Mouse (Mus musculus): ENCODE measurements around the gene Kcnn4.
A peak's percentile ranks its signal among the peaks of the same experiment; 100 is the strongest.
"Not testable (repeated sequence)": the region's sequence is repeated elsewhere in the genome, so short reads cannot be mapped to it uniquely, and the experiment has no call there.

Gene Kcnn4

GRCm38 (mm10) chr7:24394054-24394453 is 24.0 kb downstream of the Kcnn4 start:
- DNase-seq (ENCODE audit: low read depth, low spot score) = no peak
- Histone ChIP-seq H3K27me3 (ENCODE audit: control insufficient read depth, insufficient read depth, low read length, poor library complexity, severe bottlenecking) (no peaks in the 10 kb centered on the region), H3K36me3 (ENCODE audit: control insufficient read depth, insufficient read depth, low read length, poor library complexity, severe bottlenecking) (no peaks in the 10 kb centered on the region)

GRCm38 (mm10) chr7:24394475-24395161 is 24.6 kb downstream of the Kcnn4 start:
- Histone ChIP-seq H3K36me3 (ENCODE audit: control insufficient read depth, insufficient read depth, low read length, poor library complexity, severe bottlenecking) (no peaks in the 10 kb centered on the region), H3K27me3 (ENCODE audit: control insufficient read depth, insufficient read depth, low read length, poor library complexity, severe bottlenecking) (no peaks in the 10 kb centered on the region)
- DNase-seq (ENCODE audit: low read depth, low spot score) = no peak

GRCm38 (mm10) chr7:24396832-24397231 is 26.8 kb downstream of the Kcnn4 start:
- Histone ChIP-seq H3K27me3 (ENCODE audit: control insufficient read depth, insufficient read depth, low read length, poor library complexity, severe bottlenecking) (no peaks in the 10 kb centered on the region), H3K36me3 (ENCODE audit: control insufficient read depth, insufficient read depth, low read length, poor library complexity, severe bottlenecking) (no peaks in the 10 kb centered on the region)
- DNase-seq (ENCODE audit: low read depth, low spot score) = no peak

- DNase-seq (ENCODE audit: low read depth, low spot score) = no peak
- no peaks in the 10 kb centered on the region; the same call in 1 of the 2 replicates for H3K36me3 ChIP-seq (ENCODE audit: control insufficient read depth, insufficient read depth, low read length, poor library complexity, severe bottlenecking)
Observed at GRCm38 (mm10) chr7:24398364-24398913, 28.4 kb downstream of the Kcnn4 start.

GRCm38 (mm10) chr7:24399256-24400081 is 29.4 kb downstream of the Kcnn4 start, which contains the start of gene Smg9:
Smg9 (plus strand) TSS chr7:24399619.
- Histone ChIP-seq H3K27me3 (ENCODE audit: control insufficient read depth, insufficient read depth, low read length, poor library complexity, severe bottlenecking) (no peaks in the 10 kb centered on the region), H3K36me3 (ENCODE audit: control insufficient read depth, insufficient read depth, low read length, poor library complexity, severe bottlenecking) (peaks cover 4% of the 10 kb centered on the region; the same call in 1 of the 2 replicates)
- peak; percentile 100 for DNase-seq (ENCODE audit: low read depth, low spot score)

More at GRCm38 (mm10) chr7:24398364-24398913, 28.4 kb downstream of the Kcnn4 start:
- H3K27me3 ChIP-seq (ENCODE audit: control insufficient read depth, insufficient read depth, low read length, poor library complexity, severe bottlenecking) = no peaks in the 10 kb centered on the region

- H3K27me3 ChIP-seq (ENCODE audit: control insufficient read depth, insufficient read depth, low read length, poor library complexity, severe bottlenecking) = no peaks in the 10 kb centered on the region
- DNase-seq (ENCODE audit: low read depth, low spot score) = no peak
- peaks cover 7% of the 10 kb centered on the region; the same call in 1 of the 2 replicates for H3K36me3 ChIP-seq (ENCODE audit: control insufficient read depth, insufficient read depth, low read length, poor library complexity, severe bottlenecking)
Observed at GRCm38 (mm10) chr7:24400082-24400452, 30.0 kb downstream of the Kcnn4 start.

- H3K27me3 ChIP-seq (ENCODE audit: control insufficient read depth, insufficient read depth, low read length, poor library complexity, severe bottlenecking) = not testable (repeated sequence)
Observed at GRCm38 (mm10) chr7:24400489-24400888, 30.4 kb downstream of the Kcnn4 start.

GRCm38 (mm10) chr7:24402851-24403250 is 32.8 kb downstream of the Kcnn4 start:
- DNase-seq (ENCODE audit: low read depth, low spot score) = peak; percentile 46
- no peaks in the 10 kb centered on the region for H3K27me3 ChIP-seq (ENCODE audit: control insufficient read depth, insufficient read depth, low read length, poor library complexity, severe bottlenecking)
- peaks cover 9% of the 10 kb centered on the region; the same call in 1 of the 2 replicates for H3K36me3 ChIP-seq (ENCODE audit: control insufficient read depth, insufficient read depth, low read length, poor library complexity, severe bottlenecking)

More at GRCm38 (mm10) chr7:24400489-24400888, 30.4 kb downstream of the Kcnn4 start:
- DNase-seq (ENCODE audit: low read depth, low spot score); H3K36me3 ChIP-seq (ENCODE audit: control insufficient read depth, insufficient read depth, low read length, poor library complexity, severe bottlenecking): not testable (repeated sequence)

GRCm38 (mm10) chr7:24405649-24406048 is 35.6 kb downstream of the Kcnn4 start:
- Histone ChIP-seq H3K36me3 (ENCODE audit: control insufficient read depth, insufficient read depth, low read length, poor library complexity, severe bottlenecking) (peaks cover 9% of the 10 kb centered on the region; the same call in 1 of the 2 replicates), H3K27me3 (ENCODE audit: control insufficient read depth, insufficient read depth, low read length, poor library complexity, severe bottlenecking) (no peaks in the 10 kb centered on the region)
- DNase-seq (ENCODE audit: low read depth, low spot score) = no peak

GRCm38 (mm10) chr7:24406528-24407344 is 36.7 kb downstream of the Kcnn4 start:
- no peaks in the 10 kb centered on the region for H3K27me3 ChIP-seq (ENCODE audit: control insufficient read depth, insufficient read depth, low read length, poor library complexity, severe bottlenecking)
- peaks cover 9% of the 10 kb centered on the region; the same call in 1 of the 2 replicates for H3K36me3 ChIP-seq (ENCODE audit: control insufficient read depth, insufficient read depth, low read length, poor library complexity, severe bottlenecking)
- DNase-seq (ENCODE audit: low read depth, low spot score) = peak; percentile 83

- H3K36me3 ChIP-seq (ENCODE audit: control insufficient read depth, insufficient read depth, low read length, poor library complexity, severe bottlenecking) = peaks cover 9% of the 10 kb centered on the region; the same call in 1 of the 2 replicates
- H3K27me3 ChIP-seq (ENCODE audit: control insufficient read depth, insufficient read depth, low read length, poor library complexity, severe bottlenecking) = no peaks in the 10 kb centered on the region
- DNase-seq (ENCODE audit: low read depth, low spot score) = no peak
Observed at GRCm38 (mm10) chr7:24408186-24408585, 38.1 kb downstream of the Kcnn4 start.

- Histone ChIP-seq H3K27me3 (ENCODE audit: control insufficient read depth, insufficient read depth, low read length, poor library complexity, severe bottlenecking) (no peaks in the 10 kb centered on the region), H3K36me3 (ENCODE audit: control insufficient read depth, insufficient read depth, low read length, poor library complexity, severe bottlenecking) (peaks cover 2% of the 10 kb centered on the region; the same call in 1 of the 2 replicates)
- no peak for DNase-seq (ENCODE audit: low read depth, low spot score)
Observed at GRCm38 (mm10) chr7:24410123-24410522, 40.1 kb downstream of the Kcnn4 start.

- DNase-seq (ENCODE audit: low read depth, low spot score) = no peak
- Histone ChIP-seq H3K27me3 (ENCODE audit: control insufficient read depth, insufficient read depth, low read length, poor library complexity, severe bottlenecking) (no peaks in the 10 kb centered on the region), H3K36me3 (ENCODE audit: control insufficient read depth, insufficient read depth, low read length, poor library complexity, severe bottlenecking) (no peaks in the 10 kb centered on the region)
Observed at GRCm38 (mm10) chr7:24410831-24411230, 40.8 kb downstream of the Kcnn4 start.

GRCm38 (mm10) chr7:24413630-24414029 is 43.6 kb downstream of the Kcnn4 start:
- no peaks in the 10 kb centered on the region for H3K27me3 ChIP-seq (ENCODE audit: control insufficient read depth, insufficient read depth, low read length, poor library complexity, severe bottlenecking)
- DNase-seq (ENCODE audit: low read depth, low spot score) = peak; percentile 90
- no peaks in the 10 kb centered on the region for H3K36me3 ChIP-seq (ENCODE audit: control insufficient read depth, insufficient read depth, low read length, poor library complexity, severe bottlenecking)
